Mouse (Mus musculus) liver, adult 2 months (tissue): Measurements from ENCODE around the gene Ppm1g.

ENCODE experiments used
- CTCF ChIP-seq: fragments of 200-500 bp; IDR thresholded peaks from 2 replicates; pipeline ENCODE4 v1.5.1; 2011; ENCODE audit warnings: low read depth, low read length, control low read depth
- POLR2A ChIP-seq: fragments of 200-500 bp; IDR thresholded peaks from 2 replicates; pipeline ENCODE4 v1.6.1; 2011; ENCODE audit warnings: low read length, control low read depth; ENCODE audit not compliant: insufficient read depth; ENCODE audit errors: extremely low read depth

- TF ChIP-seq CTCF, result no peak
- no peak for TF ChIP-seq POLR2A
Measured at GRCm38 (mm10) chr5:31168630-31169029, 51.9 kb downstream of the Ppm1g start.
